Mouse (Mus musculus): ENCODE measurements at regions not wholly inside any gene's neighbourhood (a gene's known extent, or its start where the extent isn't known, plus 50 kb on each side); places are given as distances from the start of the nearest gene placed in this dataset.

DNA sequence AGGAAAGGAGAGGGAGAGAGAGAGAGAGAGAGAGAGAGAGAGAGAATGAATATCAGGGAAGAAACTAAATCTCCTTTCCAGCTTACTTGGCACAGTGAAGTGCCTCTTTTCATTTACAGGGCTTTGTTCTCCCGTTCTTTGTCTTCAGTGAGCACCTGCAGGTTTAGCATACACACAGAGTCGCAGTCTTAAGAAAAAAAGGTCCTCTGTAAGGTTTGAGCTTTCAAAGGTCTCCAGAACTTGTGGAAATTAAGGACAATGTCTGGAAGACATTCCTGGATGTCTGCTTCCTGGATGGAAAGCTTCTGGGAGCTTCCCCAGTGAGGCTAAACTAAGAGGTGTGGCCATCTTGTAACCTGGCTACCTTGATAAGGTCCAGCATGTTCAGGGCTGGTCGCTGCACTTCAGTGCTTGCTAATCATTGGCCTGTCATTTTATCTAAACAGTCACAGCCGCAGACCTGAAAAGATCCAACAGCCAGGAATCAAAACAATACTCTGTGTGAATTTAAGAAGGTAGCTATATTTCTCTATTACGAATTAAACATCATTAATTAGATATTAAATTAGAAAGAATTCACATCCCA lies 113.1 kb upstream of the Ralgapa2 start:
- no peak for DNase-seq (ENCODE audit: extremely low spot score)

- no peak for DNase-seq (ENCODE audit: extremely low spot score)
These were observed 114.4 kb upstream of the Ralgapa2 start for GRCm38 (mm10) chr2:146626531-146626930.

DNA sequence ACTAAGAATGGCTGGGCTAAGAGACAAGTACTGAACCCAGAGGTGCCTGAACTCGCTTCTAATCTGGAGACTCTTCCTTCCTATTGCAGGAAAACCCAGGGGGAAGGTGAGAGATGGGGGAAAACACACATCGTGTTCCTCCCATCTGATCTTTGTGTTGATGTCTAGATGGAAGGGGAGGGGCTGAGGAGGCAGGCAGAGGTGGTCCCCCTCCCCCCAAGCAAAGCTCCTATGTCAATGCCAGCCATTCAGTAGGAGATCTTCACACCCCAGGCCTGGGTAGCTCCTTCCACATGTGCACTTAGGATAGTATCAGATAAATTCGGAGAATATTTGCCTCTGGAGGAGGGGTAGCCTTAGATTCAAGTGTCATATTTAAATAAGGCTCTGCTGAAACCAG lies 118.0 kb upstream of the Ralgapa2 start:
- no peak for DNase-seq (ENCODE audit: extremely low spot score)

- no peak for DNase-seq (ENCODE audit: extremely low spot score)
These were observed 119.0 kb upstream of the Ralgapa2 start for GRCm38 (mm10) chr2:146631098-146631497.

DNA sequence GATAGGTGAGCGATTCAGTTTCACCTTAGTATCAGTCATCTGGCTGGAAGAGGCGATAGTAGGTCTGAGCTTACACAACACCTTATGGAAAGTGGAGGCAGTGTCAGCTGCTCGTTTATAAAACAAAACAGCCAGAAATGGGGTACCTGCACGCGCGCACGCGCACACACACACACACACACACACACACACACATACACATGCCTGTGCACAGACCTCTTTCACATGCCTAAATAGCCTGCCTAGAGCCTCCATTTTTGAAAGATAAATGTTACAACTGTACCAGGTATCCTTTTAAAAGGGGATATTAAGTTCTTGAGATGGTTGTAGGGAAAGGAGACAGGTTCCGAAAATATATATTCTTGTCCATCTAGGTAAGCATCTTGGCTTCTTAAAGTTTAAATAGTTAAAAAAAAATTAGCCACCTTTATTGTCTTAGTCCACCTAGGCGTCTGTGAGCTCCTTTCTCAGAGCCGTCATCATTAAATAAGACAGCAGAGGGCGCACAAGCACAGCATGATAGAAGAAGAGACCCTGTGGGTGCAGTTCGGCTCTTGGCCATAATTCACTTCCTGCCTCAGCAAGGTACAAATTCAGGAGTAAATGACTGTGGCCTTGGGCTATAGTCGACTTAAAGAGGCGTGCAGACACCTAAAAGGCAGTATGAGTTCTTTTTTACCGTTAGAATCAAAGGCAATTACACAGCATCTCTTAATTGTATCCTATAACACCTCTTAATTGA lies 121.4 kb upstream of the Ralgapa2 start:
- DNase-seq (ENCODE audit: extremely low spot score) = peak; percentile 76

DNA sequence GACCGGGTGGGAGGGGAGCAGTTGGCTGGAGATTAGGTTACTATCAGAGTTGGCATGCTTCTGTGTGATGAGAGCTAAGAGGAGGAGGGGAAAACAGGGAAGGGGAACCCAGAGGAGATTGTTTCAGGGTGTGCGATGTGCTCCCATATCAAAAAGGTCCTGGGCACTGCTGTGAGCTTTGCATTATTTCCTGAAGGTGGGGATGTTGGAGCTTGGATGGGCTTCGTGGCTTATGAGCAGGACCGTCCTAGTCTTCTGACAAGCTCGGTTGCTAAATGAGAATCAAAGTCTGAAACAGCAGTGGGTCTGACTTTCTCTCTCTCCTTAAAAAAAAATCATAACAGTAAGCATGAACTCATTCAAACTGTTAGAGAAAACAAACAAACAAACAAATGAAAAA lies 125.4 kb upstream of the Ralgapa2 start:
- DNase-seq (ENCODE audit: extremely low spot score) = no peak

GRCm38 (mm10) chr2:146646237-146646972 lies 134.3 kb upstream of the Ralgapa2 start:
- no peak for DNase-seq (ENCODE audit: extremely low spot score)

GRCm38 (mm10) chr2:146646973-146647282 lies 134.8 kb upstream of the Ralgapa2 start:
- no peak for DNase-seq (ENCODE audit: extremely low spot score)

- no peak for DNase-seq (ENCODE audit: extremely low spot score)
These were observed 149.2 kb upstream of the Ralgapa2 start for GRCm38 (mm10) chr2:146661346-146661745.

- DNase-seq (ENCODE audit: extremely low spot score) = no peak
These were observed 160.6 kb upstream of the Ralgapa2 start for GRCm38 (mm10) chr2:146672761-146673160.

DNA sequence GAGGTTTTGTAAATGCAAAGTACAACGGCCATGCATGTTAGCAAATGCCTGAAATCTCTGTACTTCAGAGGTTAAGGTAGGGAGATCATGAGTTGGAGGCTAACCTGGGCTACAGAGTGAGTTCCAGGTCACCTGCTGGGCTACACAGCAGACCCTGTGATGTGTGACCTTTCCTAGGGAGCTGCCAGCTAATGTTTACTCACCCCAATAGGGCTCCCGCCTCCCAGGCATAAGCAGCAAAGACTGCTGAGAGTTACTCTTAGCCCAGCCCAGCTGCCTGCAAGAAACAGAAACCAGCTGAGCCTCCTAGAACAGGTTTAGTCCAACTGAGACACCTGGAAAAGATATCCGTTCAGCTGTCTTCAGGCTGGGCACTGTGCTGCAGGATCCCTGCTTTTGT lies 169.8 kb upstream of the Ralgapa2 start:
- DNase-seq (ENCODE audit: extremely low spot score) = no peak

DNA sequence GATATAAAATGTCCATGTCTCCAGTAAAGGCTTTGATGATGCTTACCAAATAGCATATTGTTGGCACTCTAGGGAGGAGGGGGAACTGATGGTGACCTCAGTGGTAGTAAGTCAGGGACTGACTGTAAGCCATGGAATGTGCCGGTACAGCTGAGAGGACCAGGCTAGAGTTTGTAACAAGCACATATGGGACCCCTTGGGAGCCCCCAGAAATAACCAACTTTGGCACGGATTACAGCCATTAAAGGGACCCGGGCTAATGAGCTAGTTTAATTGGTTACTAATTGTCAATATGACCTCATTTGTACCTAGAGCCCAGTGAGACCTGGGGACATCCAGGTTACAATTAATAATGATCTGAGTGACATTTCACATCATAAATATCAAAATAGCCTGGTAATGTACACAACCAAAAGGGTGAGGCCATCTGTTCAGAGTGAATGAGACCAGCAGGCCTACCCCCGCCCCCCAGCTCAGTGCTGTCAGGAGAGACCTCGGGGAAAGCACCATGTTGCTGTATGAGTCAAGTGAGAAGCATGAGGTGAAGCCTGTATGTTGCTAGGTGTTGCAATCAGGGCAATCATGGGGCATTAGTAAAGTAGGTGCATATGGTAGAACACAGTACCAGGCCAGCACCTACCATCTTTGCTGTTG lies 169.7 kb upstream of the Kiz start:
- DNase-seq (ENCODE audit: extremely low spot score) = no peak

DNA sequence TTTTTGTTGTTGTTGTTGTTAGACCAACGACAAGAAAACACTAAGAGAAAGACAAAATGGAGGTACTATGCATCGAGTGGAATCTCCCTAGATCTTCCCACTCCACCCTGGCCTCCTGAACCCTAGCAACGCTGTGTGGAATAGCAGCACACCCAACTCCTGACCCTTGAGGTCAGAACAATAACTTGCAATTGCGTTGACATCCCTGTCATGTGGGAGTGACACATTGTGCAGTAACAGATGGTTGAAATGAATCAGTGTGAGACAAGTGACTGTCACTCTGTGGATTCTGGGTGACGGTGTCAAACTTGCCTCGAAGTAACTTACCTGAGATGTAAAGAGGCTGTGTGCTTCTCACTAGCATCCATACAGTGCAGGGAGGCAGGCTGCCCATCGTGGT lies 167.1 kb upstream of the Kiz start:
- DNase-seq (ENCODE audit: extremely low spot score) = no peak

DNA sequence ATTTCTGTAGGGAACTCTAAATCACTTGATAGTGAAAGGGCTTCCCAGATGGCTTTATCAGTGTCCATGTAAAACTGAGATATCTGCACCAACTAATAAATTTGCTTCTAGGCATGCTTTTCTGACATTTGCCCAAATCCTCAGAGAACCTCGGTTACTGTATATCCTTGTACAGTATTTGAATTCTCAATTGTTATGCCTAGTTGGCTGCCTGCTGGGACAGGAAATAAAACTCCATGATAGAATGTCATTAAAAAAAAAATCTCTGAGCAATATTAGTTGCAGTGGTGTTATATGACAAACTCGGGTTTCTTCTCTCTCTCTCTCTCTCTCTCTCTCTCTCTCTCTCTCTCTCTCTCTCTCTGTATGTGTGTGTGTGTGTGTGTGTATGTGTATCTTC lies 162.2 kb upstream of the Kiz start:
- DNase-seq (ENCODE audit: extremely low spot score) = no peak

DNA sequence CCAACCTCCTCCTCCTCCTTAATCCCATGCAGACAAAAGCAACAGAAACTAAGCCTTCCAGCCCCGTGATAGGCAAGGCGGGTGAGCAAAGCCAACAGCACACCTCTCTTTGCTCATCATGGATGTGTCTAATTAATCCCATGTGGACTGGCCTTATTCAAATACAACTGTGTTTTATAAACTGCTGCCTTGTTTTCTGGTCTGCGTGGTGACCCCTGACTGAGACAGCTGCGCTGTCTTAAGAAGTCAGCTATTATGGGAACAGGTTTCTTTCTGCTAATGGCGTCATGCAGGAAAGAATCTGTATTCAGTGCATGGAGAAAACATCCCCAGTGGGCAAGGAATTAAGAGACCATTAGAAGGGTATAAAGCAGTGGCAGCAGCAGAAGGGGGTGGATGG lies 161.6 kb upstream of the Kiz start:
- no peak for DNase-seq (ENCODE audit: extremely low spot score)

DNA sequence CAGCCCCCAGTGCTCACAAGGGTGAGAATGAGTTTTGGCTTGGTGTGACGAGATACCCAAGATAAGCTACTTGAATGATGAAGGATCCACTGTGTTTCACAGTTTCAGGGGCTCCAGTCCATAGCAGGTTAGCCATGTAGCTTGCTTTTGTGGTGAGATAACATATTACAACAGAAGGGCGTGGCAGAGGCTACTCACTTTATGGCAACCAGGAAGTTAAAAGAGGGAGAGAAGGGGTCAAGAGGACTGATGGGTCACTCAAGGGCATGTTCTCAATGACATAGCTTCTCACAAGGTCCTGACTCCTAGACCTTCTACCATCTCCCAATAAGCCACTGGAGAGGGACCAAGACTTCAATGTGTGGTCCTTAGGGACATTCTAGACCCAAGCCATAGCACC lies 159.4 kb upstream of the Kiz start:
- no peak for DNase-seq (ENCODE audit: extremely low spot score)

DNA sequence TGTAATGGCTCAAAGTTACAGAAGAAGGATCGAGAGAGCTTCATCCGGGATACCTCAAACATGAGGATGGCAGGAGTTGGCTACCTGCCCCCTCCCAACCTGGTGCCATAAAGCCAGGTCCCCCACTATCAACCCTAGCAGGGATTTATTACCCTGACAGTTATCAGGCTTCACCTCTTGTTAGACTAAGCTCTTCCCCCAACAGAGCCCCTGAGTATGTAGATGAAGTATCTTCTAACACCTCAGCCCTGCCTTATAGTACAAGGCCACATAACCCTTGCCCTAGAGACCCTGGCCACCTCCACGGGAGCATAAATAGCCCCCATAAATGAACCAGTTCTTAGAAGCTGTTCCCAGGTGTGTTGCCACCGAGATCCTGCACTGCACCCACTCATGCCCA lies 158.9 kb upstream of the Kiz start:
- DNase-seq (ENCODE audit: extremely low spot score) = no peak

- DNase-seq (ENCODE audit: extremely low spot score) = no peak
These were observed 145.0 kb upstream of the Kiz start for GRCm38 (mm10) chr2:146710676-146711075.

- peak; percentile 24 for DNase-seq (ENCODE audit: extremely low spot score)
These were observed 134.4 kb upstream of the Kiz start for GRCm38 (mm10) chr2:146721184-146721715.

- peak; percentile 18 for DNase-seq (ENCODE audit: extremely low spot score)
These were observed 133.2 kb upstream of the Kiz start for GRCm38 (mm10) chr2:146722351-146723025.

DNA sequence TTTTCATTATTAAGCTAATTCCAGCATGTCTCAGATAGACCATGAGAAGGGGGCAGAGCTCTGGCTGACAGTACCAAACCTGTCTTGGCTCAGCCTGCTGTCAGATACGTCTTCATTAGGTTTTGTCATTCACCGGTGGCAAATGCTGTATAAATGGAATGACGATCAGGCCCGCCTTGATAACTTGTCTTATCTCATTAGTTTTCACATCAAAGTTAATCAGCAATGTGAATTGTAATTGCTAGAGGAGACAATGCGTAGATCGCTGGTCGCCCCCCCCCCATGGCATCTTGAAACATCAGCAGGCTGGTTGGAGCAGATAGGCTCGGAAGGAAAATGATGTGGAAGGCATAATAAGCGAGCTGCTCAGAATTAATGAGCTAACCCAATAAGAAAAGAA lies 132.5 kb upstream of the Kiz start:
- DNase-seq (ENCODE audit: extremely low spot score) = no peak

- DNase-seq (ENCODE audit: extremely low spot score) = no peak
These were observed 132.0 kb upstream of the Kiz start for GRCm38 (mm10) chr2:146723671-146724070.
